Mouse (Mus musculus): Measurements from ENCODE around the gene Tpbpb.

DNA sequence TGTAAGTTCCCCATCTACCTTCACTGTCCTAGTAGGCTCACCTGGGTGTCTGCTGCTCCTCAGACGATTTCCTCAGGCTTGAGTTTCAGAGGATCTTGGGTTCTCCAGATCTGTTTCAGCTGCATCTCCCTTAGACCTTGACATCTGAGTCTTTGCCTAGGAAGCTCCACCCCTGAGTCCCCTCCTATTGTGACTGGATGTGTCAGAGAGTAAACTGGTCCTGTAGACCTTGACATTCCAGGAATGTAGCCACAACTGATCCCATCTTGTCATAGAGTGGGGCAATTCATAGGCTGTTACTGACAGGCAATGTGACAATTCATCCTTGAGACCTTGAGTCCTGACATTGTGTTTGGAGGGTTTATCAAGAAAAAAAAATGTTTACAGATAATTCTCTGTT is 40.4 kb downstream of the Tpbpb start, which contains the start of gene 4930486L24Rik:
- TF ChIP-seq CTCF (IDR thresholded peaks at IDR 0.05; ENCODE audit: borderline replicate concordance, extremely low read depth, insufficient read depth, insufficient read length) (no peak), POLR2A (IDR thresholded peaks at IDR 0.05; ENCODE audit: borderline replicate concordance, extremely low read depth, insufficient read depth, insufficient read length, poor library complexity, severe bottlenecking) (no peak)
